Mouse (Mus musculus) splenic B cell, adult 2 months (primary cell): ENCODE measurements around the gene Fbln1.
"Not testable (repeated sequence)": the region's sequence is repeated elsewhere in the genome, so short reads cannot be mapped to it uniquely, and the experiment has no call there.

Experiments used
- DNase-seq: peaks from one replicate; pipeline ENCODE4 v3.0.0-alpha.2; 2011; ENCODE audit warnings: low read depth, low spot score
- H3K27me3 ChIP-seq: 2 replicates; pipeline ENCODE4 v1.6.1; 2012; ENCODE audit warnings: mild to moderate bottlenecking, low read length, moderate library complexity, mixed read lengths; ENCODE audit not compliant: control insufficient read depth, poor library complexity, insufficient read depth, severe bottlenecking
- H3K36me3 ChIP-seq: 2 replicates; pipeline ENCODE4 v1.6.1; 2012; ENCODE audit warnings: mild to moderate bottlenecking, low read length, moderate library complexity, mixed read lengths; ENCODE audit not compliant: control insufficient read depth, poor library complexity, insufficient read depth, severe bottlenecking

Gene Fbln1

DNA sequence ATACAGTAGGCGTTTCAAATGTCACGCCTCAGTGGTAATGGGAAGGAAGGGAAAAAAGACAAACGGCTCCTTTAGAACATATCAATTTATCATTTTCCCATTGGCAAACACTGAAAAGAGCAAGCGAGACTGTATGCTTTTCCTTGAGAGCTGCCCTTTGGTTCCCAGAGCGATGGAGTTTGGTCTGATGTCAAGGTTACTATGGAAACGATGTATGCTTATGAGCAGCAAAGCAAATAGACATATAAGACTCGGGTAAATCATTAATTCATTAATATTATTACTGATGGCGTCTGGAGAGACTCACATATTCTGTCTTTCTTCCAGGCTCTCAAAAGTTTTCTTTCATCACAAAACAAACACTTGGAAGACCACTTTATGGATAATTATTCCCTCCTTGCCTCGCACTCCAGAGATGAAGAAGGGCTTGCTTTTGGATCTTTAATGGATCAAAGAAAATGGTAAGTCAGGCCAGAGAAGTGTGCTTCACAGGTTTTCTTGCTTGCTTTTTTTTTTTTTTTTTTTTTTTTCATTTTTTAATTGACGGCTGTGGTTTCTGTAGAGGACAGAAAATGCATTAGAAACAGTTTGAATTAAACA is 105.4 kb downstream of the Fbln1 start:
- no peaks in the 10 kb centered on the region for H3K36me3 ChIP-seq
- no peaks in the 10 kb centered on the region for H3K27me3 ChIP-seq
- DNase-seq = no peak

DNA sequence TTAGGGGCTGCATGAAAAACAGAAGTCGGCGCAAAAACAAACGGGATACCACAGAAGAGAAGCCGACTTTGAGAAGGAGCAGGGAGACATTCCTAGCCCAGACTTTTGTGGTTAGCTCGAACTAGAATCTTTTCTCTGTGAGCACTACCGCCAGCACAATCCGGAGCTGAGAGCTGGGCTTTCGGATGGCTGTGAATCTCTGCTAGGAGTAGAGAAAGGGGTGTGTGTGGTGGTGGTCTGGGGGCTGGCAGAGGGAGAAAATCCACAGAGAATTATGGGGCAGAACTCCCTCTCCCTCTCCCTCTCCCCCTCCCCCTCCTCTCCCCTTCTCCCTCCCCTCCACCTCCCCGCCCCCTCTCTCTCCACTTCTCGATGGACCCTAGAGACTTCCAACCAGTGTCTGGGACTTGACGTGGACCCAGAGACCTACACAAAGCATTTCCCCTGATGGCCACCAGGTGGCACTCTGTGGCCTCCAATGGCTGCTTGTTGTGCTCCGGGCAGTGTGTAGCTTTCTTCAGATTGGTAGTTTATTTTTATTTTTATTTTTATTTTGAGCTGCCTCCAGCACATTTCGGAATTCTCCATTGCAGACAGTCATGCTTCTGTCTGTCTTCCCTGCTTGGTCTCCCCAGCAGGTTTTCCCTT is 109.8 kb downstream of the Fbln1 start:
- peak; percentile 73 for DNase-seq
- Histone ChIP-seq H3K27me3 (no peaks in the 10 kb centered on the region), H3K36me3 (no peaks in the 10 kb centered on the region)

DNA sequence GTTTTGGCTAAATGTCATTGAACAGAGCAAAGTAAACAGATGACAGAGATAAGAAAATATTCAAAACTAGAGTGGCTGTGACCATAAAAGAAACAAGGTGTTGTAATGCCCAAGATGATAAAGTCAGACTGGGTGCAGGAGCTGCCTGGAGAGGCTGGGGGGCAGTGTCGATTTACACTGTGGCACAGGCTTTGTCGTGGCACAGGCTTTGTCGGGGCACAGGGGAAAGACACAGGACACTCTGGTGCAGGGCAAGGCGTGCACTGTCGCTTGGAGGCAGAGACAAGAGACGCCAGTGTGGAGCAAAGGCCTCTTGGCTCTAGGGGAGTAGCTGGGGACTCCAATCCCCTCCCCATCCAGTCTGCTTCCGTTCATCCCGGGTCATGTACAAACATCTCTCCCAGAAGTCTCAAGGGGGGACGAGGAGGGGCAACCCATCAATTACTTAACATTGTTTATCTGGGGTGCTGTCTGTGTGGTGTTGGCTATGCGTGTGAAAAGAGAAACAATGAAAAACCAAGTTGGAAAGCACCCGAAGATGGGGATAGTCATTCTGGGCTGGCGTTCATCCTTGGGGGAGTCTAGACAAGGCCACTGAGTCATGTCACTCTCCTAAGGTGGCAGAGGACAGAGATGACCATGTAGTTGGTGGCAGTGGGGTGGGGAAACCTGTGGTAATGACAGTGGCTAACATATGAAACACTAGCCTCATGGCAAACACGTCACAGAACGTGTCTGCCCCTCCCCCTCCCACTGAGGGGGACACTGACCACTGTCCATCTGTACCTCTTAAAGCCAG is 110.8 kb downstream of the Fbln1 start:
- H3K27me3 ChIP-seq = no peaks in the 10 kb centered on the region
- DNase-seq = no peak
- H3K36me3 ChIP-seq = no peaks in the 10 kb centered on the region

DNA sequence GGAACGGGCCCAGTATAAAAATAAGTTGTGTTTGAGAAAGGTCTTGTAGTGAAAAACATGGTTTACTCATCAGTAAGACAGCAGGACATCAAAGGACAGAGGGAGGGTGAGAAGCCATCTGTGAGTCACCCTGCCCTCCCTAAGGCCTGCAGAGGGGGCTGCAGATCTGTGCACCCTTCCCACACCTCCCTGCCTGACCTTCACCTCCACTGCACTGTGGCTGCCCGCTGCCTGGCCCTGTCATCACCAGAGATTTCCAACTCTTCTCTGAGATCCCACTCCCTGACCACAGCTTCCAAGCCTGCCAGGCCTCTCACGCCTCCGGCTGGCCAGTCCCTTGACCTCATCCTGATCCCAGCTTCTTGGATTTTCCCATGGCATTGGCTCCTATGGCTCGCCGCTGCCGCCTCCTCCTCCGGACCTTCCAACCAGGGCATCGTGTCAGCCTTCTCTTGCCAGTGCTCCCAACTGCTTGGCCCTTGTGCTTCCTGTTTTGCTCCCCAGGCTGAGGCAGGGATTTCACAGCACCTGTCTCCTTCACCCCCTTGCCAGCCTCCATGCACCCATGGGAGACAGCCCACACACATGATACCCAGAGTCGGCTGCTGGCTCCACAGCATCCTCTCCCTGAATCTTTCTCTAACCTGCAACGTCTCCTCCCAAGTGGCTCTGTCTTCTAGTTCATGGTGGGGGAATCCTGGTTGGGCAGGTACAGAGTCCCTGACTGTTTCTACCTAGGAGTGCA is 114.3 kb downstream of the Fbln1 start:
- DNase-seq = no peak

DNA sequence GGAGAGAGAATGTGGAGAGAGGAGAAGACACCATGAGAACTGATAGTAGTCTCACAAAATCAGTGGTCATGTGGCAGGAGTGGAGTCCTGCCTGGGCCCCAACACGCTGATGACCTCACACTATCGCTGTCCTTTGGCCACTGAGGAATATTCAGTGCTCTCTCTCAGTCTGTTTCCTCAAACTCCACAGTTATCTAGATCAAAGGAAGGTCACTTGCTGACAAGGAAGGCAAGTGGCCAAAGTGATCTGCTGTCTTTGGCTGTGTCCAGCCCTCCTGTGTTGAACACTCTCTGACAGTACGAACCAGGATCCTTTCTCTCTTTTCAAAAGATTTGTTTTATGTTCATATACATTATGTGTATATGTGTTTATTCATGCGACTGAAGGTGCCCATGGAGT is 117.5 kb downstream of the Fbln1 start:
- DNase-seq = no peak
- H3K36me3 ChIP-seq = no peaks in the 10 kb centered on the region

More for the DNA sequence above, 114.3 kb downstream of the Fbln1 start:
- H3K36me3 ChIP-seq = no peaks in the 10 kb centered on the region
- no peaks in the 10 kb centered on the region for H3K27me3 ChIP-seq

DNA sequence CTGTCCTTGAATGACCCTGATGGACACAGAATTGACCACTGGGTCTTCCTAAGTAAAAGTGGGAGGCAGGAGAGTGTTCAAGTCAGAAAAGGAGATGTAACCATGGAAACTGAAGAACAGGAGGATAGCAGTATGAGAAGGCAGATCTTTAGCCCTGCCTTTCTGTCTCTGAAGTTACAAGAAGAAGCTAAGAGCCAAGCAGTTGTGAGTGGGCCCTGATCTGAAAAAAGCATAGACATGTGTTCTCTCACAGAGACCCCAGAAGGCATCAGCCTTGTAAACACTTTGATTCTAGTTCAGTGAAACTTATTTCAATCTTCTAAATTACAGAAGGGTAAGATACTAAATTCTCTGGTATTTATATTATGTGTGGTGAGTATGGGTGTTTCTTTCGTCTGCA is 118.7 kb downstream of the Fbln1 start:
- H3K27me3 ChIP-seq = no peaks in the 10 kb centered on the region
- no peaks in the 10 kb centered on the region for H3K36me3 ChIP-seq
- DNase-seq = no peak

More for the DNA sequence above, 117.5 kb downstream of the Fbln1 start:
- H3K27me3 ChIP-seq = no peaks in the 10 kb centered on the region

DNA sequence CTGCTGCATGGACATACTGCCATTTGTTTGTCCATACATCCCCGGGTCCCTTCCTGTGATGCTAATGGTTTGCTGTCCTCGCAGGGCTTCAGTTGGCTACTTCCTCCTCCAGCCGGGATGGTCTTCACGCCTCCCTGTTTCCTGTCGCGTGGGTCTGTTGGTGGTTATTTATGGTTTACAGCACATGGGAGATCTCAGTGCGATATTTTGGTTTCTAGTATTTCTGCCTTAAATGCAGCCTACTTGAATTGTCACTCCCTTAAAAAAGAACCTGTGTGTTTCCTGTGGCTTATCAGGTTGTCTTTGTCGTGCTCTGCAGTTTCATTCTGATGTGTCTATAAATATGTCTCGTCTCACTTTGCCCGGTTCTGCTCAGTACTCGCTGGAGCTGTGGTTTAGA is 122.1 kb downstream of the Fbln1 start:
- H3K27me3 ChIP-seq = no peaks in the 10 kb centered on the region
- H3K36me3 ChIP-seq = no peaks in the 10 kb centered on the region
- DNase-seq = no peak

DNA sequence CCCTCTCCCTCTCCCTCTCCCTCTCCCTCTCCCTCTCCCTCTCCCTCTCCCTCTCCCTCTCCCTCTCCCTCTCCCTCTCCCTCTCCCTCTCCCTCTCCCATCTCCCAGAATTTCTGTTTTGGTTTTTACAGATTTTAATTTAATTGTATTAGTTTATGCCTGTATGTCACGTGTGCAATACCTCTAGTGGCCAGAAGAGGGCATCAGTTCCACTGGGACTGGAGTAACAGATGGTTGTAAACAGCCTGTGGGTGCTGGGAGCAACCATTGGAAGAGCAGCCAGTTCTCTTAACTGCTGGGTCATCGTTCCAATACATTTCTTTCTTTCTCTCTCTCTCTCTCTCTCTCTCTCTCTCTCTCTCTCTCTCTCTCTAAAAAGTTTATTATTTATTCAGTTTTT is 122.7 kb downstream of the Fbln1 start:
- DNase-seq = peak; percentile 48
- not testable (repeated sequence) for H3K27me3 ChIP-seq, H3K36me3 ChIP-seq

DNA sequence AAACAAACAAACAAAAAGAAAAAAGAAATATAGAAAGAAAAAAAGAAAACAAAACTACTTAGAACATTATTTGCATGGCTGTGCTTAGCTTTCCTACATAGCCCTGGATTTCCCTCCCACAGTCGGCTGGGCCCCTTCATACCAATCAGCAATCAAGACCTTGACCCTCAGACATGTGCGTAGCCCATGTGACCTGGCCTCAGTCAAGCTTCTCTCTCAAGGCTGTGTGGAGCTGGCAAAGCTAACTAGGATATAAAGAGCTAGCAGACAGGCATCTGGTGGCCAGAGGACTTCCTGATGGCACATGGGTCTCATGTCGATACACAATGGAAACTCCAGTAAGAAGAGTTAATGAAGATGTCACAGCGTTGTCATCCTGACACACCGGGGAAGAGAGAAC is 123.3 kb downstream of the Fbln1 start:
- no peaks in the 10 kb centered on the region for H3K27me3 ChIP-seq
- no peak for DNase-seq
- H3K36me3 ChIP-seq = no peaks in the 10 kb centered on the region

DNA sequence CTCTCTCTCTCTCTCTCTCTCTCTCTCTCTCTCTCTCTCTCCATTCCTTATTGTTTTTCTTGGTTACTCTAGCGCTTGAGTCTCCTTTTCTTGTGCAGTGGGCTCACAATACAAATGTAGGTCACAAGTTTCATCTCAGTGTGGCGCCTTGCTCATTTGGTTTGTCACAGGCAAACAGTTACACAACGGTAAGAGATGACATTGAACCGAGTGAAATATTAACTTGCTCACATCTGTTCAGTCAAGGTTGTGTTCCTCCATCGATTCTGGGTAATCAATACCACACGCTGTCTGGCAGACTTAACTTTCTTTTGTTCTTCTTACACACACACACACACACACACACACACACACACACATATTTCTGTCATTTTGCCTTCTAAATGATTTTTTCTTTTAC is 124.3 kb downstream of the Fbln1 start:
- Histone ChIP-seq H3K36me3 (no peaks in the 10 kb centered on the region), H3K27me3 (no peaks in the 10 kb centered on the region)
- DNase-seq = no peak

DNA sequence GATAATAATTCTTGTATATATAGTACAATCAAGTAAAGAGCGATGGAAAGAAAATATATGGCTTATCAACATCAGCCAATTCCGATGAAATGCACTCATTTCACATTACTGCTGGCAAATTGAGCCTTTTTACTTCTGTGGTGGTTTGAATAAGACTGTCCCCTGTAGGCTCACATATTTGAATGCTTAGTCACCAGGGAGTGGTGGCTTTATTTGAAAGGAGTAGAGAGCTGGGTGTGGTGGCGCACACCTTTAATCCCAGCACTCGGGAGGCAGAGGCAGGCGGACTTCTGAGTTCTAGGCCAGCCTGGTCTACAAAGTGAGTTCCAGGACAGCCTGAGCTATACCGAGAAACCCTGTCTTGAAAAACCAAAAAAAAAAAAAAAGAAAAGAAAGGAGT is 127.8 kb downstream of the Fbln1 start:
- not testable (repeated sequence) for DNase-seq, H3K27me3 ChIP-seq, H3K36me3 ChIP-seq

DNA sequence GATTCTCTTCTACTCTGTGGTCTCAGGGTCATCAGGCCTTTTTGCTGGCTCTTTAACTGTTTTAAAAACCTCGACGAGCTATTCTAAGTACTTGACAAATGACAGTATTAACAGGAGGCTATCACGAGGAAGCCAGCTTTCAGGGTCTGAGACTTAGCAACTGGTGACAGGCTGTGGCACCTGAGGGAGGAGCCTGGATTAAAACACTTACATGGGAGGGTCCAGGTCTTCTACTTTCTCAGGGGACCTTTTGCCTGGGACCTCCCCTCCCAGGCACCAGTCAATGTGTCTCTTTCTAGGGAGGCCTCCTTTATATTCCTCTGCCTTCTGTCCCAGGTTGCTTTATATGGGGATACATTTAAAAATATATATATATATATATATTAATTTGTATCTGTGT is 128.5 kb downstream of the Fbln1 start:
- H3K36me3 ChIP-seq = no peaks in the 10 kb centered on the region
- peak; percentile 20 for DNase-seq
- no peaks in the 10 kb centered on the region for H3K27me3 ChIP-seq

DNA sequence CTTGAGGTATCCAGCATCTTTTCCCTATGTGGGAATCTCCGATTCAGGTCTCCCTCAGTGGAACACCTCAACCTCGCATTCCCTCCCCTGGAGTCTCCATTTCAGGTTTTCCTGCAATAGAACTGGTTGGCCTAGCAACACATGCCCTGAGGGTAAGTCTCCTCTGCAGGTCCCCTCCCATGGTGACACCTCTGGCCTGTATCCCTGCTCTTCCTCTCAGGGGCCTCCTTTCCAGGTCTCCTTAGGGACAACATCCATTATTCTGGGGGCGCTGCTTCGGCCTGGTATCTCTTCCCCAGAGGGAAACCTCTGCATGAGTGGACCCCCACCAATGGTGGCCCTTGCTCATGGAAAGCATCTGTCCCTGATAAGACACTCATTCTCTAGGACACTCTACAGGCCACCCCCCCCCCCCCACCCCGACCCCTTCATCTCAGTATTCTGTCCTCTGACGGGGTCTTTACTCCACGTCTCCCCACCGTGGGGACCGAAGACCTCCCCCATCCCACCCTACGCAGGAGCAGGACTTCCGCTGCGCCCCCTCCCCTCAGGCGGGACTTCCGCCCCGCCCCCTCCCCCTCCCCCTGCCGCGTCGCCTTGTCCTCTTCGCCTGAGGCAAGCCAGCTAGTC is 130.0 kb downstream of the Fbln1 start, which contains the start of gene Atxn10:
TSS of gene Atxn10 (plus strand) at position 575 of the 630 bp plus-strand sequence.
- H3K27me3 ChIP-seq = no peaks in the 10 kb centered on the region
- no peaks in the 10 kb centered on the region for H3K36me3 ChIP-seq
- DNase-seq = no peak
